Mouse (Mus musculus): ENCODE data around the gene Mlxip.
A peak's percentile ranks its signal among the peaks of the same experiment; 100 is the strongest.

Gene Mlxip

DNA sequence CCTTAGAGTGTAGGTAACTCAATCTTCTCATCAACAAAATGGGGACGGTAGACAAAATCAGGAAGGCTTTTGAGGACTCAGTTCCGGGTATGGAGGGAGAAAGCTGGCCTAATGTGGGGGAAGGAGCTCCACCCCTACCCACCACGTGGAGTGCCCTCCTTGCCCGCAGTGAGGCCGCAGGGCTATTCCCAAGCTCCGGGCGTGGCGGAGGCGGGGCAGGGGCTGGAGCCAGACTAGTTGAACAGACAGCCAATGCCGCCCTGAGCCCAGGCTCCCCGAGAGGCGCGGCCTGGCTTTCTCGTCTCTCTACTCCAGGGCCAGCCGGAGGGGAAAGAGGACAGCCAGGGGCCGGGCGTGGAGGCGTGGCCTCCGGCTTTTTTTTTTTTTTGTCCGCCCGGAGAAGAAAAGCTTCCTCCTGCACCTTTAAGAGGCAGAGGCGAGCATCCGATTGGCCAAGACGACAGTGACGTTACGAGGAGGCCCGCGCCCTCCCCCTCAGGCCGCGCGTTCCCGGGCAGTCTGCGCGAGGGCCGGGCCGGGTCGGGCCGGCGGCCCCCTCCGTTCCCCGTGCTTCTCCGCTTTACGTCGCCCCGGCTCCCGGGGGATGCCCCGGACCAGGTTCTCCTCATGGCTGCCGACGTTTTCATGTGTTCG, at the start of gene Mlxip:
Gene Mlxip, plus strand, starts transcription at position 496 of the 654 bp plus-strand sequence.
- peak; percentile 96 for DNase-seq (ENCODE audit: low read depth, low spot score)

DNA sequence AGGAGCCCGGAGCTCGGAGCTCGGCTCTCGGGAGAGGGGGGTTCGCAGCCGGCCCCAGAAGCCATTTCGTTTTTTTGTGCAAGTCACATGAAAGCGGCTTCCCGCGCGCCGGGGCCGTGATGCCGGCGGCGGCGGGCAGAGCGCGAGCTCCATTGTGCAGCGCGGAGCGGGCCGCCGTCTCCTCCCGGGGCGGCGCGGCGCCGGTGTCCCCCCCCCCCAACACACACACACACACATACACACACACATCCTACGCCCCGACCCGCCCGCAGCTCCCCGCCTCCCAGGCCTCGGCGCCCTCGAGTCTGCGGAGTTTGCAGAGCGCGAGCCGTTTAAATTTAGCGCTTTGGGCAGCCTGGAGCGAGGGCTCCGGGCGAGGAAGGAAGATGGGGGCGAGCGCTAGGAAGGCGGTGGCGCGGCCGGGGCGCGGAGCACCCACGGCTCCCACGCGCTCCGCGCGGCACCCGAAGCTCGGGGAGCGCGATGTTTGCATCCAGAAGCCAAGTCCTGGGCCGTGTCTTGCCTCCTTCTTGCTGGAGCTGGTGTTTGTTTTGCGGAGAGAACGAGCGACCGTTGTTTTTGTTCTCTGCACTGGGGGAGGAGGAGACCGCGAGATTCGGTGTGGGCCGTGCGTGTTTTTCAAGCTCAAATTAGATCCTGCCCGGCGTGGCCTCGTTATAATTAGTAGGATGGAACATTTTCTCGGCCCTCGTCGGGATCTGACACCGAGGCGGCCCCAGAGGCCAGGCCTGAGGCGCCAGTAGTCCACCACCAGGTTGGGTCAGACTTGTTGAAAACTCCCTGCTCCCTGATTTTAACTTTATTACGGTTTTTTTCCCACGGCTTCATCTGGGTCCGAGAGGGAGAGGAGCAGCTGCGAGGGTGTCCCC, 49.4 kb upstream of the Mlxip start:
- peak; percentile 58 for DNase-seq (ENCODE audit: low read depth, low spot score)

DNA sequence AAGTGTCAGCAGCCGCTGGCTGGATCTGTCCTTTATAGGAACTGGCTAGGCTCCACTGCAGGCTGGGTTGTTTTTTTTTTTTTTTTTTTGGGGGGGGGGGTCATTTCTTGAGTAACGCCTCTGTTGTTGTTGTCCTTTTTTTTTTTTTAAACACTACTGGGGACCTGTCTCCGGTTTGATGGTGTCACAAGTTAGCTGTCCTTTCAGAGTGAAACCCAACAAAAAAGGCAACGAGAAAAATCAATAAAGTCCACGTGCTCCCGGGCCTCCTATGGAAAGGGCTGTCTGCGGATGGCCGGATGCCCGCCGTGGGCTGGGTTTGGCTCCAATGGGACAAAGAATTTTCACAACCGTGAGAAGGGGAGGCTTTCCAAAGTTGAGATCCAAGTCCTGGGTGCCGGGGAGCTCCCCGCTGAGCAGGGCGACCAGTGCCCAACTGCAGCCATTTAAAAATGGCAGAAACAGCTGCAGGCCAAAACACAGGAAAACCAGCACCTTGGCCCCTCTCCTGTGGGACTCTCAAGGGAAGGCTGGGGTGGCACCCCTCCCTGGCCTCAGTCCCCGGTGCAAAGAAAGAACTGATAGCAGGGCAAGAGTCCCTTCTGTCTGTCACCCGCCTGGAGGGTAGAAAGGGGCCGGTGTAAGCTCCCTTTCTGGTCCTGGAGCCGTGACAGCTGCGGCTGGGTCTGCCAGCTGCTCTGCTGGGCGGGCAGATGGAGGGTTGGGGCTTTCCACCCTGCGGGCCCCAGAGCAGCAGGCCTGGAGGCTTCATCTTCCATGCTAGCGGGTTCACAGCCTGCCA, 48.5 kb upstream of the Mlxip start:
- peak; percentile 66 for DNase-seq (ENCODE audit: low read depth, low spot score)

DNA sequence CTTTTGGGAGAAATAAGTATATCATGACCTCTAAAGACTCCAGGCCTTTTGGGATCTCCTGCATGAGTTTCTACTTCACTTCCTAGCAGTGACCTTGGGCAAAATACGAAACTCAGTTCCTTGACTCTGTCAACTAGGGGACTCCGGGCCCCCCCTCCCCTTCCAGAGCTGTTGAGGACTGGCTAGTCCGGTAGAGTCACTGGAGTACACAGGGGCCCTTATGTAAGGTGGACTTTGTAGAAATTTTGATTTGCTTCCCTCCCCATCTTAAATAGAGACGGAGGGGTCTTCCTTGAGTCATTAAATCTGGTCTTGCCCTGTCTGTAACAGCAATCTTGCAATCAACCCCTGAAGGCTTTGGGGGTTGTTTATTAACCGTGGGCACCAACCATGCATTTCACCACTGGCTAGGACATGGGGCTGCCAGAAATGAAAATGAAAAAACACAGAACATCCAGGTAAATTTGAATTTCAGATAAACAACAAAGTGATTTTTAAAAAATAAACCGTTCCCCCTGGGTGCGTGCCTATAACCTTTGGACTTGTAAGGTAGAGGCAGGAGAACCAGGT, 47.8 kb upstream of the Mlxip start:
- DNase-seq (ENCODE audit: low read depth, low spot score): no peak

DNA sequence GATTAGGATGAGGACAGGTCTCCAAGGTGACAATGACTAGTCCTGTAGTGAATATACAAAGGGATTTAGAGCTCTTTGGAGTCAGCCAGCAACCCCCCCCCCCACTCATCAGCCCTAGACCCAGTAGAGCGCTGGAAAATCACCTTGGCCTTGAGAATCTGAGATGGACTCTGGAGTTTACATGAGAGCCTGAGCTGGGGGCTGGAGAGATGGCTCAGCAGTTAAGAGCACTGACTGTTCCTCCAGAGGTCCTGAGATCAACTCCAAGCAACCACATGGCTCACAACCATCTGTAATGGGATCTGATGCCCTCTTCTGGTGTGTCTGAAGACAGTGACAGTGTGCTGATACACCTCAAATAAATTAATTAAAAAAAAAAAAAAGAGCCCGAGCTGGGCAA, 46.6 kb upstream of the Mlxip start:
- no peak for DNase-seq (ENCODE audit: low read depth, low spot score)

DNA sequence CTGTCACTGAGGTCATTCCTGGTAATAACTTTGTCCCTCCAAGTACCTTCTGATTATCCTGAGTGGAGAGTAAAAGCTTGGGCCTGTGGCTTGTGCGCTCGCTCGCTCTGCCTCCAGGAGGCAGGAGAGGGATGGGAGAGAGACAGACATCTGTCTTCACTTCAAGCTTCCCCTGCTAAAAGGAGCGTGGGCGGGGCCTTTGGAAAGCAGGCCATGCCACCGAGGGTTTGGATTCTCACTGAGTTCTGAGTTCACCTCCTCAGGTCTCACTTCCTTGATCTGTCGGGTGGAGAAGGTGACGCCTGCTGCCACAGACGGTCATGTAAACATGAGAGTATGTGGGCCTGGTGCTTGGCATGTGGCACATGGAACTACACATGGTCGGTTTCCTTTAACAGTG, 44.2 kb upstream of the Mlxip start:
- DNase-seq (ENCODE audit: low read depth, low spot score): no peak

DNA sequence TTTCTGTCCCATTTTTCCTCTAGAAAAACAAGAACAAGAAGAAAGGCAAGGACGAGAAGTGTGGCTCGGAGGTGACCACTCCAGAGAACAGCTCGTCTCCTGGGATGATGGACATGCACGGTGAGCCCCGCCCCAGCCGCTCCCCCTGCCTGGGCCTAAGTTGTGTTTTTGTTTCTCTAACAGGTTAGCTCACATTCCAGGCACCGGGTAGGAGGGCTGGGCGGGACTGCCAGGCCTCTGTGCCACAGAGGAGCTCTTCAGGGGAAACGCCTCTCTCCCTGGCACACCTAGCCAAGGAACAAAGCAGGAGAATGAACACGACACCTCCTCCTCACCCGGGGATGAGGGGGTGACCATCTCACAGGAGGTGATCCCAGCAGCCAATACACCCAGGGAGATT, 38.7 kb upstream of the Mlxip start:
- no peak for DNase-seq (ENCODE audit: low read depth, low spot score)

DNA sequence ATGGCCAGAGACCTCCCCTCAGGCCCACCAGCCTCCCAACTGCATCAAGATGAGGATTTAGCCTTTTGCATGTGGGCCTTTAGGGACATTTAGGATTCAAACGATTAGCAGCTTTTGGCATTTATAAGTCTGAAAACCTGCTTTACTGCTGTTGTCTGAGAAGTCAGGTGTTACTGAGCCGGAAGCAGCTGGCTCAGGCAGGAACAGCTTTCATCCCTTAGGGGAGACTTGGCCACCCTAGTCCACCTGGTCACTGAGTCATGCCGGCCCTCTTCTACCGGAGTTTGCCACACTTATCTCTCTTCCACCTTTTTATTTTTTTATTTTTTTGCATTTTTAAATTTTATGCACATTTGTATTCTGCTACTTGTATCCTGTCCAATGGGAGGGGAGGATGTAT, 37.3 kb upstream of the Mlxip start:
- DNase-seq (ENCODE audit: low read depth, low spot score): no peak

DNA sequence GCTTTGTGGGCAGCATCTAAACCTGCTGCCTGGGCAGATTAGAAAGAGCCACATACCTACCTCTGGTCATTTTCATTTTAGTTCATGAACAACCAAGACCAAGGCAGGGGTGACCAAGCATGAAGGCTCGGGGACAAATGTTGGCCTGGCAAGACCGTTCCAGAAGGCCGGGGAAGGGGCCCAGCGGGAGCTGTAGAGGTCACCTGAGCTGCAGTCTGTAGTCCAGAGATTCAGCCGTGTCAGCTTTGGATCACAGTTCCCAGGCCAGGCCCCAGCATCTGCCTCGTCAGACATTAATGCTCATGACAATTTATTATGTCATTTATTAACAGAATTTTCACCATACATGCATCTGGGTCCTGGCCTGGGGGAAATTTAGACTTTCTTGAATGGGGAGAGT, 35.2 kb upstream of the Mlxip start:
- DNase-seq (ENCODE audit: low read depth, low spot score): no peak

DNA sequence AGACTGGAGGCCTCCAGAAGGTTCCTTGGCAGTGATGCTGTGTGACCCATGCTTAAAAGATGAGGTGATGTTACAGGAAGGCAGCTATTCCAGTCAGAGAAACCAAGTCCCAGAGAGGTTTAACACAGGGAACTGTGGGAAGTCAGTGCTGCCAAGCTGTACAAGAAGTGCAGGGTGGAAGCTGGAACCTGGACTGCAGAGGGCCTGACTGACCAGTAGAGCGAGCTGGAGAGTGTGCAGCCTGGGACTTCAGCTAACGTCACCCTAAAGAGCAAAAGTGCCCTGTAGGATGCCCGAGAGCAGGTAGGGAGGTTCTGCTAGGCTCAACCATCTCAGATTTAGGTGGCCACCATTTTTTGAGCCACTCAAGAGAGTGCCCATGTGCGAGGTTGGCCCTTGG, 31.7 kb upstream of the Mlxip start:
- no peak for DNase-seq (ENCODE audit: low read depth, low spot score)

DNA sequence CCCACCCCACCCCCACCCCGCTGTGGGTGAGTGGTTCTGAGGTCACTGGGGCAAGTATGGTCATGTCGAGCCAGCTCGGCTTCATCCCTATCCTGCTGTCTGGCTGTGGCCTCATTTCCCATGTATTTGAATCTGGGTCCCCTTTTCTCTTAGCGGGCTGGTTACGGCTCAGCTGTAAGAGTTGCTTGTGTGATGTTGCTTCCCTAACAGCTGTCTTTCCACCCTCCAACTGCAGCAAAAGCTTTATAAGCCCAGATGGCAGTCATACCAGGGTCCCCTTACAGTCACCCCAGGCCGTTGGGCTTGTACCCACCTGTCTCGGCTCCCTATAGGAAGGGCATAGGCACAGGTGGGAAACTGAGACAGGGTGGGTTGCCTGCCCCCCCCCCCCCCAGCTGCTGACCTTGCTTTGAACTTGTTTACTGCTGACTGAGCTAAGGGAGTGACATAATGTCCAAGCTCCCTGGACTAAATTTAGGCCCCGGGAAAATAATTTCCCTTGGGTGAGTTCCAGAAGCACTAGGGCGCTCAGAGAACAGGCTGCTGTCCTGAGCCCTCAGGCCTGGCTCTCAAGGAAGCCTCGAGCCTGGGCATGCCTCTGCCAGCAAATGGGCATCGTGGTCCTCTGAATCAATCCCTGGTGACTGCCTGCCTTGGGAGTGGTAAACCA, 30.2 kb upstream of the Mlxip start:
- DNase-seq (ENCODE audit: low read depth, low spot score): no peak

DNA sequence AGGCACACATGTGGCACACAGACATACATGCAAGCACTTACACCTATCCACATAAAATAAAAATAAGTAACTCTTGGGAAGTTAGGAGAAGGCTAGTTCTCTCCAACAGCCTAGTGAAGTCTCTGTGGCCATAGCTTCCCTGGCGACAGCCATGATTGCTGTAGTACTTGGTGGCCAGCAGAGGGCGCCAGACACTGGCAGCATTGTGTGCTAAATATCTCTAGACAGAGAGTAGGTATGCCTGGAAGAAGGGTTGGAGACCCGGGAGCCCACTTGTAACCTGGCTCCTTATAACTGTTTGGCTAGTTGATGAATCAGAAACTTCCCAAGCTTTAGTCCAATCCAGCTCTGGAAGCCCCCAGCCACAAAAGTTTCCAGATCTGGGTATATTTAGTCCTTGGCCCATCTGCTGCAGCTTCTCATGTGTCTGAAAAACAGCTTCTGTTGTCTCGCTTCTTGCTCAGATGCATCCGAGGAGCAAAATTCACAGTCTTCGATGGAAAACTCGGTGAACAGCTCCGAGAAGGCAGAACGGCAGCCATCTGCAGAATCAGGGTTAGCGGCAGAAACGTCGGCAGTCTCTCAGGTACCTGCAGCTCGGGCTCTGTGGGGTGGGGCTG, 25.6 kb upstream of the Mlxip start:
- peak; percentile 69 for DNase-seq (ENCODE audit: low read depth, low spot score)

DNA sequence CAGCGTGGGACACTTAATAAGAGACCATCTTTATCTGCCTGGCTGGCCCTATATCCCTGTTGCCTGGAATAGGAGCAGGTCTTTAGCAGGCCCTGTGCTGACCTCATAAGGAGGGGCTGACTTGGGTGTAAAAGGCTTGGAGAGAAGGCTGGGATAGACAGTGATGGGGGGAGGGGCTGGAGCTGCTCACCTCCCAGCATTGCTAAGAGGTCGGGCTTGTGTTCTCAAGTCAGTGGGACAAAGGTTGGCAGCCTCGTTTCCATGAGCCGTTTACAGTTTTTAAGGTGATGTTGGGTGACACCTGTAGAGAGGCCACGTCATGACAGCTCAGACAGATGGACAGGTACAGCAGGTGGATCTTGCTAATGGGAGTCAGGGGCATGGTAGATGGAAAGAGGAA, 24.5 kb upstream of the Mlxip start:
- DNase-seq (ENCODE audit: low read depth, low spot score): no peak

DNA sequence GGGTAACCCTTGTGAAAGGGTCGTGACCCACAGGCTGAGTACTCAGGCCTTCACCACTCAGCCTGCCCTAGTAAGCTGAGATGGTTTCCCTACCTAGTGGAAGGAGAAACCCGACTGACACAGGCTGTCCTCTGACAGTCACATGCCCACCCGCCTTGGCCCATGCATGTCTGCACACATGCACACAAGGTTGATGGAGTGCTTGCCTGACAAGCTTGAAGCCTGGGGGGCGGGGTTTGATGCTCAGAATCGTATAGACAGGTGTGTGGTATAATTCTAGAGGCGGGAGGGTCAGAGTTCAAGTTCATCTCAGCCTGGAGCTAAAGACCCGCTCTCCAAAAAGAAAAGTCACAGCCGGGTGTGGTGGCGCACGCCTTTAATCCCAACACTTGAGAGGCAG, 19.3 kb upstream of the Mlxip start:
- DNase-seq (ENCODE audit: low read depth, low spot score): no peak

DNA sequence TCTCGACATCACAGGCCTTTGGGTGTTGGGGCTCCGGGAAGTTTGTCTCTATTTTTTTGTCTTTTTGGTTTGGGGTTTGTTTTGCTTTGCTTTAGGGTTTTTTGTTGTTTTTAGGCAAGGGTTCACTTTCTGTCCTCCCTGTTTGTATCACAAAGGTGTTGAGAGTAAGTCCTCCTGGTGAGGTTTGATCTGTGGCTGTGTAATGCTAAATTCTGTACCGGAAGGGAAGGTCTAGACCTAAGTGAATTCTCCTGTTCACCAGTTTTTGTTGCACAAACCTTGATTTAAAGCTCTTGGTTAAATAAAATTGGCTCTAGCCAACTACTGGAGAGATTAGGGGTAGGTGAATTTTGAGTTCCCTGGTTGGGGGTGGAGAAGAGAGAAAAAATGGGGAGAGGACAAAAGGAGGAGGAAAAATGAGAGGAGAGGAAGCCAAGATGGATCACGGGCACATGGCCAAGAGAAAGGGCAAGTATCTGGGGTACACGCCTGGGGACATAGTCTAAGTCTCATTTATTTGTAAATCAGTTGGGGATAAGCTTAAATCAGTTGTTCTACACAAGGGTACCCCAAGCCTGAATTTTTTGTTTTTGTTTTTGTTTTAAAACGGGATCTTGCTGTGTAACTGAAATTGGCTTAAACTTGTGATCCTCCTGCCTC, 18.7 kb upstream of the Mlxip start:
- DNase-seq (ENCODE audit: low read depth, low spot score): no peak

DNA sequence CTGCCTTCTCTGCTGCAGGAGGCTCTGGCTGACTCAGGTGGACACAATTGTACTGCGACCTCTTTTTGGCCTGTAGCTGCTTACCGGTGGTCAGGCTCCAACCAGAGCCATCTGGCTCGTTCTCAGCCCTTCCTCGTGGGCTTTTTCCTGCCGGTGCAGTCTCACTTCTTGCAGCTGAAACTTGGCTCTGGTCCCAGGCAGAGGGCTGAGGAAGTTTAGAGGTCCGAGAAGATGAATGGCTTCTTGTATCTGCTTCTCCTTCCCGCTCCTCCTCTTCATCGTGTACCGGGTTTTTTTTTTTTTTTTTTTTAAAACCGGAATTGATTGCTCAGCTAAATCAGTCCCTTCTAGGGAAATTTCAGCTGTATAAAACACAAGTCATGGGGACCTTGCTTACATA, 18.0 kb upstream of the Mlxip start:
- DNase-seq (ENCODE audit: low read depth, low spot score): no peak

DNA sequence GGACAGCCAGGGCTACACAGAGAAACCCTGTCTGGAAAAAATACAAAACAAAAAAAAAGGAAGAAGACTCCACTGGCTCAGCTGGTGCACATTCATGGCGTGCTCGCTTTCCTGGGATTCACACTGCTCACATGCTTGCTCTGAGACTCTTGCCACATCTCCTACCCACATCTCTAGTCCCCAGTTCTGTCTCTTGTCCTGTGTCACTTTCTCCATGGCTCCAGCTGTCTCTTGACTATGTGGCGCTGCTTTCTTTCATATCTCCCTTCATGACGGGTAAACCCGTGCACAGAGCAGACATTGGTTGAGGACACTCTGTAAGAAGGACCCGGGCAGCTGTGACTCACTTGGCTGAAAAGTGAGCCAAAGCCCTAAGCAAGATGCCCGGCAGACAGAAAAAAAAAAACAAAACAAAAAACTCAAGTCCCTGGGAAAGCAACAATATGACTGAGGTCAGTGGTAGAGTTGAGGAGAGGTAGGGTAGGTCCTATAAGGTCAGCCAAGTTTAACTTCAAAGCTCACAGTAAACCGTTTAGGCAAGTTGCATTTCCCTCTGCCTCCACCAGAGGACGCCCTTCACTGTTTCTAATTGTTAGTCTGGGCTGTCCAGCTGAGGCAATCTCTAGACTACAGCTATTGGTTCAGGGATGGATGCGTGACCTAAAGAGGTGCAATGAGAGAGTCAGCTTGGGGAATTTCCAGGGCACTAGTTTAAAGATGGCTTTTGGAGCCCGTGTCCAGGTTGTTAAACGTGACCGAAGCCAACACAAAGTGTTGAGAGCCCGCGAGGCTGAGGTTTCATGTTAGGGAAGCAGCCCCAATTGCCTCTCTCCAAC, 17.3 kb upstream of the Mlxip start:
- peak; percentile 75 for DNase-seq (ENCODE audit: low read depth, low spot score)

DNA sequence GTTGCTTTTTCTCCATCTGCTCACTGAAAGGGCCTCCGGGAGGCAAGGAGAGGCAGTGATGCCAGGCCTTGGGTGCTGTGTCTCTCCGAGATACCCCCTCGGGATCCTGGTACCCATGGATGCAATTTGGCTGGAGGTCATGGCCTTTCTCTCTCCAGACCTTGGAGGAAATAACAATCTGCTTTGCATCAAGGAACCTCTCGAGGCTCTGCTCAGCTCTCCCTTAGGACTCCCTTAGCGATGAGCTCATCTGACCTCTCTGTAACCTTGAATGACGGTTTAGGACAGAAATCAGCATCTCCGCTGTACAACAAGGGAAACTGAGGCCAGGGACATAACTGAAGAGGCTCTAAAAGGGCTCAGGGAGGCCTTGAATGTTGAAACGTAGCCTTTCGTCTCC, 15.9 kb upstream of the Mlxip start:
- no peak for DNase-seq (ENCODE audit: low read depth, low spot score)

DNA sequence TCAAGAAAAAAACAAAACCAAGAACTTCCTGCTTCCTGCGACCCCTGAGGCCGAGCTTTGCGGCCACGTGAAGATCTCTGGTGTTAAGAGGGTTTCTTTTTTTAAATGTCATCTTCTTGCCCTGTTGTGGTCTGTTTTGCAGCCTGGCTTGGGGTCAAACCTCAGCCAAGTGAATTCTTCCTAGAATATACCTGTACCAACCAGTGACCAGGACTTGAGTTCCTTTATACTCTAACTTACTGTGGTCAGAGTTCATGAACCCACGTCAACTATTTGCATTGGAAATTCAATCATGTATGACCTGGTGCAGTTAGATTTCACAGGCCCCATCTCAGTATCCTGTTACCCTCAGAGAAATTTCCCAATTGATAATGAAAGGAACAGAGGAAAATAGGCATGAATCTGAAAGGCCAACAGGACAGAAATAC, 15.1 kb upstream of the Mlxip start:
- no peak for DNase-seq (ENCODE audit: low read depth, low spot score)

DNA sequence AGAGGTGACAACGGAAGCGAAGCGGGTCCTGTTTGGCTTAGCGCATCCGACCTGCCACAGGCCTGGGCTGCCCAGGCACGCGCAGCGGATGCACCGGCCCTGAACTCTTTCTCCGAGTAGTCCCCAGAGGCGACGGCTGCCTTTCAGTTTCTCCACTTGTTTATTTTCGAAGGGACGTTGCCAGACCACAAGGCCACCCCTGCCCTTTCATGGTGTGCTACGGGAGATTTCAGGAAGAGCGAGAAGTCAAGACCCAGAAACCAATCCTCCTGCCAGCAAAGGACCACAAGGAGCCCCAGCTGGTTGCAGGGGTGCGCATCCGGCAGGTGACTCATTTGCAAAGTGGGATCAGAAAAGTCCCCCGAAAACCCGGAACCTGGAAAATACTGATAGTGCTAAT, 12.6 kb upstream of the Mlxip start:
- DNase-seq (ENCODE audit: low read depth, low spot score): peak; percentile 35

All from mesoderm, embryonic 11.5 days (tissue).